Mouse (Mus musculus) liver, embryonic 12.5 days (tissue): ENCODE results near the gene H6pd. TPM values are rescaled to one million over a fixed set of nuclear protein-coding genes. Genes with fewer than 3 reads are reported as not detected.

ENCODE experiments used
- ATAC-seq: fragments of 200-750 bp; cut with Nextera tagmentation; 2 replicates; pipeline ENCODE4 v1.8.0; 2017; ENCODE audit warnings: moderate number of reproducible peaks, mild to moderate bottlenecking, moderate library complexity
- H3K27ac ChIP-seq: fragments of 300-500 bp; sonication (generic); 2 replicates; pipeline ENCODE4 v1.5.1; 2016; ENCODE audit warnings: mild to moderate bottlenecking
- H3K27me3 ChIP-seq: fragments of 300-500 bp; sonication (generic); replicated peaks from 2 replicates; pipeline ENCODE4 v1.6.1; 2016; ENCODE audit warnings: mild to moderate bottlenecking, moderate library complexity
- H3K36me3 ChIP-seq: fragments of 300-500 bp; sonication (generic); 2 replicates; pipeline ENCODE4 v1.6.1; 2016; ENCODE audit warnings: mild to moderate bottlenecking, moderate library complexity
- H3K4me1 ChIP-seq: fragments of 300-500 bp; sonication (generic); 2 replicates; pipeline ENCODE4 v1.6.1; 2016
- H3K4me2 ChIP-seq: fragments of 300-500 bp; sonication (generic); 2 replicates; pipeline ENCODE4 v1.6.1; 2016; ENCODE audit warnings: mild to moderate bottlenecking, moderate library complexity
- H3K4me3 ChIP-seq: fragments of 300-500 bp; sonication (generic); 2 replicates; pipeline ENCODE4 v1.5.1; 2016; ENCODE audit warnings: mild to moderate bottlenecking, moderate library complexity
- H3K9ac ChIP-seq: fragments of 300-500 bp; sonication (generic); 2 replicates; pipeline ENCODE4 v1.6.1; 2016; ENCODE audit warnings: mild to moderate bottlenecking, moderate library complexity
- H3K9me3 ChIP-seq: fragments of 300-500 bp; sonication (generic); replicated peaks from 2 replicates; pipeline ENCODE4 v1.6.1; 2016; ENCODE audit warnings: mild to moderate bottlenecking, moderate library complexity
- WGBS: fragments of 180-500 bp; shearing (Covaris S2); methylation state at CpG from one replicate; pipeline ENCODE4 v1.1.7; 2016; ENCODE audit not compliant: insufficient replicate concordance; 5-methylcytosine and 5-hydroxymethylcytosine counted together
- polyA plus RNA-seq: library from polyadenylated mRNA; unstranded; fragments of >200 nt; fragmentation: Nextera tagmentation; extraction: Ambion mirVana; gene quantifications from 2 replicates; pipeline ENCODE4 v1.2.1, GENCODE M21; 2016

Gene H6pd
- polyA plus RNA-seq, 1 experiment from 2014 or later: 9.0 TPM

- no peaks in the 10 kb centered on the region for H3K27me3 ChIP-seq
- H3K9ac ChIP-seq: no peak overlapping the region
- H3K36me3 ChIP-seq: peaks cover 30% of the 10 kb centered on the region
- 84% methylated on average over 8 of the region's 8 CpGs for WGBS
- no peak overlapping the region for H3K4me2 ChIP-seq
- H3K9me3 ChIP-seq: no peaks in the 10 kb centered on the region
- peaks cover 37% of the 10 kb centered on the region for H3K4me1 ChIP-seq
- no peak overlapping the region for H3K27ac ChIP-seq
- no peak for ATAC-seq
- H3K4me3 ChIP-seq: no peak overlapping the region
These were observed 16.2 kb downstream of the H6pd start for GRCm38 (mm10) chr4:149992670-149993032.

- H3K9ac ChIP-seq: no peak overlapping the region
- no peaks in the 10 kb centered on the region for H3K27me3 ChIP-seq
- no peaks in the 10 kb centered on the region for H3K9me3 ChIP-seq
- peaks cover 37% of the 10 kb centered on the region for H3K4me1 ChIP-seq
- peaks cover 31% of the 10 kb centered on the region for H3K36me3 ChIP-seq
- ATAC-seq: no peak
- H3K27ac ChIP-seq: no peak overlapping the region
- no peak overlapping the region for H3K4me2 ChIP-seq
- H3K4me3 ChIP-seq: no peak overlapping the region
- 77% methylated on average over 13 of the region's 13 CpGs for WGBS
These were observed 16.8 kb downstream of the H6pd start for GRCm38 (mm10) chr4:149991755-149992669.

GRCm38 (mm10) chr4:149990954-149991633, 17.7 kb downstream of the H6pd start:
- Histone ChIP-seq H3K9ac (peak overlapping the region; percentile 10; the same call in 1 of the 2 replicates), H3K4me2 (peak overlapping the region; percentile 35), H3K36me3 (peaks cover 30% of the 10 kb centered on the region), H3K9me3 (no peaks in the 10 kb centered on the region), H3K4me3 (no peak overlapping the region), H3K27ac (peak overlapping the region; percentile 57), H3K4me1 (peaks cover 37% of the 10 kb centered on the region), H3K27me3 (no peaks in the 10 kb centered on the region)
- ATAC-seq: peak; percentile 9
- WGBS: 34% methylated on average over 9 of the region's 9 CpGs

GRCm38 (mm10) chr4:149990212-149990953, 18.4 kb downstream of the H6pd start:
- peak; percentile 4; the same call in 1 of the 2 replicates for ATAC-seq
- H3K9me3 ChIP-seq: no peaks in the 10 kb centered on the region
- H3K4me2 ChIP-seq: peak overlapping the region; percentile 35
- H3K4me1 ChIP-seq: peaks cover 37% of the 10 kb centered on the region
- 27% methylated on average over 8 of the region's 8 CpGs for WGBS
- no peak overlapping the region for H3K4me3 ChIP-seq
- no peaks in the 10 kb centered on the region for H3K27me3 ChIP-seq
- peak overlapping the region; percentile 10; the same call in 1 of the 2 replicates for H3K9ac ChIP-seq
- peak overlapping the region; percentile 57 for H3K27ac ChIP-seq
- H3K36me3 ChIP-seq: peaks cover 27% of the 10 kb centered on the region

- Histone ChIP-seq H3K9ac (peak overlapping the region; percentile 31; the same call in 1 of the 2 replicates), H3K4me2 (peak overlapping the region; percentile 69), H3K4me1 (peaks cover 37% of the 10 kb centered on the region), H3K9me3 (no peaks in the 10 kb centered on the region), H3K36me3 (peaks cover 18% of the 10 kb centered on the region), H3K4me3 (peak overlapping the region; percentile 37), H3K27ac (peak overlapping the region; percentile 45), H3K27me3 (no peaks in the 10 kb centered on the region)
- 4% methylated on average over 21 of the region's 21 CpGs for whole genome bisulfite sequencing
- peak; percentile 89 for ATAC-seq
These were observed 19.8 kb downstream of the H6pd start for GRCm38 (mm10) chr4:149988931-149989556.

GRCm38 (mm10) chr4:149988301-149988700, 20.5 kb downstream of the H6pd start:
- Histone ChIP-seq H3K4me1 (peaks cover 37% of the 10 kb centered on the region), H3K9ac (no peak overlapping the region), H3K27me3 (no peaks in the 10 kb centered on the region), H3K9me3 (no peaks in the 10 kb centered on the region), H3K36me3 (peaks cover 17% of the 10 kb centered on the region), H3K4me2 (peak overlapping the region; percentile 69), H3K4me3 (no peak overlapping the region), H3K27ac (no peak overlapping the region)
- ATAC-seq: no peak
- 78% methylated on average over 6 of the region's 6 CpGs for WGBS

GRCm38 (mm10) chr4:149986671-149987417, 22.0 kb downstream of the H6pd start:
- no peak for ATAC-seq
- WGBS: 68% methylated on average over 10 of the region's 10 CpGs
- Histone ChIP-seq H3K36me3 (peaks cover 24% of the 10 kb centered on the region), H3K4me3 (no peak overlapping the region), H3K9ac (no peak overlapping the region), H3K27ac (no peak overlapping the region), H3K4me1 (peaks cover 35% of the 10 kb centered on the region), H3K9me3 (no peaks in the 10 kb centered on the region), H3K4me2 (no peak overlapping the region), H3K27me3 (no peaks in the 10 kb centered on the region)

GRCm38 (mm10) chr4:149983921-149984645, 24.7 kb downstream of the H6pd start:
- H3K27ac ChIP-seq: no peak overlapping the region
- H3K4me3 ChIP-seq: no peak overlapping the region
- H3K4me1 ChIP-seq: peaks cover 13% of the 10 kb centered on the region
- H3K36me3 ChIP-seq: peaks cover 39% of the 10 kb centered on the region
- ATAC-seq: no peak
- 85% methylated on average over 23 of the region's 23 CpGs for WGBS
- H3K9me3 ChIP-seq: no peaks in the 10 kb centered on the region
- H3K9ac ChIP-seq: no peak overlapping the region
- no peak overlapping the region for H3K4me2 ChIP-seq
- no peaks in the 10 kb centered on the region for H3K27me3 ChIP-seq

- peaks cover 3% of the 10 kb centered on the region for H3K4me1 ChIP-seq
- H3K27me3 ChIP-seq: 0 out of 2 replicates have a peak, but pooled peaks cover 8% of the 10 kb centered on the region
- H3K4me2 ChIP-seq: no peak overlapping the region
- 87% methylated on average over 15 of the region's 15 CpGs for WGBS
- no peak overlapping the region for H3K27ac ChIP-seq
- H3K36me3 ChIP-seq: peaks cover 37% of the 10 kb centered on the region
- H3K9ac ChIP-seq: no peak overlapping the region
- no peaks in the 10 kb centered on the region for H3K9me3 ChIP-seq
- no peak for ATAC-seq
- H3K4me3 ChIP-seq: no peak overlapping the region
These were observed 26.7 kb downstream of the H6pd start for GRCm38 (mm10) chr4:149982154-149982553.

- Histone ChIP-seq H3K4me3 (no peak overlapping the region), H3K4me1 (peaks cover 3% of the 10 kb centered on the region), H3K9me3 (no peaks in the 10 kb centered on the region), H3K36me3 (peaks cover 32% of the 10 kb centered on the region), H3K27ac (no peak overlapping the region), H3K4me2 (peak overlapping the region; percentile 53), H3K27me3 (0 out of 2 replicates have a peak, but pooled peaks cover 10% of the 10 kb centered on the region), H3K9ac (no peak overlapping the region)
- 10% methylated on average over 12 of the region's 12 CpGs for WGBS
- peak; percentile 61; the same call in 1 of the 2 replicates for ATAC-seq
These were observed 29.0 kb downstream of the H6pd start for GRCm38 (mm10) chr4:149979819-149980308.
